Mouse (Mus musculus) MEL (cell line): ENCODE measurements at regions not wholly inside any gene's neighbourhood (a gene's known extent, or its start where the extent isn't known, plus 50 kb on each side); places are given as distances from the start of the nearest gene placed in this dataset.

ENCODE experiments used
- DNase-seq: peaks from one replicate; pipeline ENCODE4 v3.0.0; 2011; ENCODE audit warnings: low read depth, low spot score
- H3K27ac ChIP-seq: 2 replicates; pipeline ENCODE4 v1.5.1; 2012; ENCODE audit warnings: low read depth, mild to moderate bottlenecking, control low read depth, low read length, moderate library complexity; ENCODE audit not compliant: control insufficient read depth
- H3K27me3 ChIP-seq, 2 experiments: fragments of 150-350 bp in 1 of 2; sonication (generic) in 1 of 2; 2 replicates each; pipeline ENCODE4 v1.6.1; 2012; ENCODE audit warnings: low read length in 2 of 2, mild to moderate bottlenecking in 2 of 2, improper control_type of control experiment in 1 of 2, moderate library complexity in 1 of 2; ENCODE audit not compliant: insufficient read depth in 2 of 2, control insufficient read depth in 1 of 2
- H3K36me3 ChIP-seq, 2 experiments: 2 replicates each; pipeline ENCODE4 v1.6.1; 2012 to 2014; ENCODE audit warnings: low read length in 2 of 2, improper control_type of control experiment in 1 of 2, inconsistent platforms in 1 of 2, mild to moderate bottlenecking in 1 of 2; ENCODE audit not compliant: insufficient read depth in 2 of 2, control insufficient read depth in 1 of 2
- H3K4me1 ChIP-seq, 2 experiments: fragments of 150-350 bp in 1 of 2; sonication (generic) in 1 of 2; 2 replicates each; pipeline ENCODE4 v1.6.1; 2012; ENCODE audit warnings: low read length in 2 of 2, improper control_type of control experiment in 1 of 2, mild to moderate bottlenecking in 1 of 2; ENCODE audit not compliant: insufficient read depth in 2 of 2, control insufficient read depth in 1 of 2
- H3K4me3 ChIP-seq, 2 experiments: fragments of 150-350 bp in 1 of 2; sonication (generic) in 1 of 2; 2 replicates each; pipeline ENCODE4 v1.5.1; 2012; ENCODE audit warnings: low read depth in 2 of 2, low read length in 2 of 2, mild to moderate bottlenecking in 2 of 2, moderate library complexity in 2 of 2, control low read depth in 1 of 2, improper control_type of control experiment in 1 of 2; ENCODE audit not compliant: control insufficient read depth in 1 of 2, insufficient read depth in 1 of 2
- H3K79me2 ChIP-seq: 2 replicates; pipeline ENCODE4 v1.6.1; 2012; ENCODE audit warnings: mild to moderate bottlenecking, low read length, moderate library complexity; ENCODE audit not compliant: control insufficient read depth, poor library complexity, insufficient read depth
- H3K9ac ChIP-seq: 2 replicates; pipeline ENCODE4 v1.6.1; 2012; ENCODE audit warnings: low read depth, mild to moderate bottlenecking, control low read depth, low read length, moderate library complexity; ENCODE audit not compliant: control insufficient read depth, poor library complexity, severe bottlenecking
- H3K9me3 ChIP-seq: fragments of 150-350 bp; sonication (generic); replicated peaks from 2 replicates; pipeline ENCODE4 v1.6.1; 2012; ENCODE audit warnings: mild to moderate bottlenecking, low read length, improper control_type of control experiment, moderate library complexity; ENCODE audit not compliant: insufficient read depth
- CHD2 ChIP-seq: IDR thresholded peaks from 2 replicates; pipeline ENCODE4 v1.6.1; 2011; ENCODE audit warnings: low read length, improper control_type of control experiment
- ETS1 ChIP-seq: IDR thresholded peaks from 2 replicates; pipeline ENCODE4 v1.6.1; 2012; ENCODE audit warnings: low read depth, mild to moderate bottlenecking, inconsistent platforms, low read length, improper control_type of control experiment, moderate library complexity
- GATA1 ChIP-seq: IDR thresholded peaks from 2 replicates; pipeline ENCODE4 v1.6.1; 2011; ENCODE audit warnings: low read depth, low read length, improper control_type of control experiment
- HCFC1 ChIP-seq: IDR thresholded peaks from 2 replicates; pipeline ENCODE4 v1.6.1; 2012; ENCODE audit warnings: low read depth, mild to moderate bottlenecking, inconsistent platforms, low read length, improper control_type of control experiment, moderate library complexity
- JUND ChIP-seq: IDR thresholded peaks from 2 replicates; pipeline ENCODE4 v1.6.1; 2011; ENCODE audit warnings: low read depth, mild to moderate bottlenecking, improper control_type of control experiment, low read length
- KAT2A ChIP-seq: conservative IDR thresholded peaks from 2 replicates; pipeline ENCODE4 v1.6.1; 2012; ENCODE audit warnings: low read depth, low read length, improper control_type of control experiment, inconsistent platforms
- MAZ ChIP-seq: IDR thresholded peaks from 2 replicates; pipeline ENCODE4 v1.6.1; 2012; ENCODE audit warnings: low read depth, mild to moderate bottlenecking, inconsistent platforms, low read length, improper control_type of control experiment
- MEF2A ChIP-seq: IDR thresholded peaks from 2 replicates; pipeline ENCODE4 v1.6.1; 2014; ENCODE audit warnings: low read depth, mild to moderate bottlenecking, inconsistent platforms, low read length, improper control_type of control experiment; ENCODE audit not compliant: poor library complexity, insufficient replicate concordance, severe bottlenecking; ENCODE audit errors: extremely low read depth
- MYC ChIP-seq: IDR thresholded peaks from 2 replicates; pipeline ENCODE4 v1.6.1; 2011; ENCODE audit warnings: low read depth, mild to moderate bottlenecking, low read length, improper control_type of control experiment, moderate library complexity
- NELFE ChIP-seq: IDR thresholded peaks from 2 replicates; pipeline ENCODE4 v1.6.1; 2011; ENCODE audit warnings: low read depth, low read length, improper control_type of control experiment
- NRF1 ChIP-seq: IDR thresholded peaks from 2 replicates; pipeline ENCODE4 v1.6.1; 2014; ENCODE audit warnings: low read depth, mild to moderate bottlenecking, inconsistent platforms, low read length, improper control_type of control experiment, moderate library complexity; ENCODE audit not compliant: poor library complexity, insufficient read depth, severe bottlenecking
- POLR2A ChIP-seq, 2 experiments: IDR thresholded peaks; 2 replicates each; pipeline ENCODE4 v1.6.1; 2011 to 2012; ENCODE audit warnings: low read length in 2 of 2, mild to moderate bottlenecking in 2 of 2, control low read depth in 1 of 2, improper control_type of control experiment in 1 of 2, low read depth in 1 of 2, moderate library complexity in 1 of 2; ENCODE audit not compliant: control insufficient read depth in 1 of 2, insufficient read depth in 1 of 2, poor library complexity in 1 of 2
- POLR2AphosphoS2 ChIP-seq: IDR thresholded peaks from 2 replicates; pipeline ENCODE4 v1.6.1; 2011; ENCODE audit warnings: low read length, improper control_type of control experiment
- RCOR1 ChIP-seq: IDR thresholded peaks from 2 replicates; pipeline ENCODE4 v1.6.1; 2012; ENCODE audit warnings: low read depth, mild to moderate bottlenecking, inconsistent platforms, low read length, improper control_type of control experiment
- TAL1 ChIP-seq: IDR thresholded peaks from 2 replicates; pipeline ENCODE4 v1.6.1; 2012; ENCODE audit warnings: mild to moderate bottlenecking, inconsistent platforms, low read length, moderate library complexity, mixed read lengths
- TBP ChIP-seq: IDR thresholded peaks from 2 replicates; pipeline ENCODE4 v1.8.0; 2011; ENCODE audit warnings: low read depth, low read length, improper control_type of control experiment
- TCF12 ChIP-seq: IDR thresholded peaks from 2 replicates; pipeline ENCODE4 v1.6.1; 2014; ENCODE audit warnings: low read depth, mild to moderate bottlenecking, inconsistent platforms, low read length, improper control_type of control experiment, moderate library complexity
- USF1 ChIP-seq: IDR thresholded peaks from 2 replicates; pipeline ENCODE4 v1.6.1; 2014; ENCODE audit warnings: low read depth, mild to moderate bottlenecking, inconsistent platforms, low read length, improper control_type of control experiment, moderate library complexity
- USF2 ChIP-seq, 2 experiments: IDR thresholded peaks; 2 replicates each; pipeline ENCODE4 v1.6.1; 2011 to 2012; ENCODE audit warnings: improper control_type of control experiment in 2 of 2, low read length in 2 of 2, borderline replicate concordance in 1 of 2, inconsistent platforms in 1 of 2, low read depth in 1 of 2, mild to moderate bottlenecking in 1 of 2; ENCODE audit not compliant: insufficient read depth in 1 of 2
- ZC3H11A ChIP-seq: IDR thresholded peaks from 2 replicates; pipeline ENCODE4 v1.6.1; 2012; ENCODE audit warnings: low read depth, mild to moderate bottlenecking, inconsistent platforms, low read length, improper control_type of control experiment
- ZKSCAN1 ChIP-seq: IDR thresholded peaks from 2 replicates; pipeline ENCODE4 v1.6.1; 2012; ENCODE audit warnings: low read depth, mild to moderate bottlenecking, inconsistent platforms, low read length, improper control_type of control experiment, moderate library complexity

DNA sequence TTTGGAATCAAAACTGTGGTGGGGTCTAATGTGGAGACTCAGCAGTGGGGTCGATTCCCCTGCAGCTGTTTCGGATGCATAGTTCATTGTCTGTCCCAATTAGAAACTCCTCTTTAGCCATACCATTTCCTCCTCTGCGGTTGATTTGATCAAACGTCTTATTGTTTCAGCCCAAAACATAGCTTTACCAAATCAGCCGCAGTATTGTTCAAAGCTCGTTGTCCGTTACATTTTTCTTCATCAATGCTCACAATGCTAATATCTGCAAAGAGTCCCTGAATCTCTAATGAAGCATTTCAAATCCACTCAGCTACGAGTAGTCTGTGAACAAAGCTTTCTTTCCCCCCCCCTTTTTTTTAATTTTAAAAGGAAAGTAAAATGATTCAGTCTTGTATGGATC lies 816.0 kb downstream of the Slc4a3 start:
- Histone ChIP-seq H3K27me3 (no peaks in the 10 kb centered on the region), H3K79me2 (no peaks in the 10 kb centered on the region), H3K36me3 (no peaks in the 10 kb centered on the region), H3K9ac (no peak overlapping the region), H3K9me3 (no peaks in the 10 kb centered on the region), H3K4me1 (no peaks in the 10 kb centered on the region), H3K27ac (no peak overlapping the region), H3K4me3 (no peak overlapping the region)
- TF ChIP-seq TAL1, result no peak
- no peak for TF ChIP-seq TBP
- TF ChIP-seq MAZ, result no peak
- TF ChIP-seq JUND, result no peak
- TF ChIP-seq RCOR1, result no peak
- no peak for TF ChIP-seq USF1
- no peak for TF ChIP-seq TCF12
- no peak for TF ChIP-seq ZKSCAN1
- no peak for TF ChIP-seq ETS1
- no peak for TF ChIP-seq USF2 (IDR thresholded peaks at IDR 0.05; ENCODE audit: borderline replicate concordance in 1 of 2, insufficient read depth in 1 of 2, low read depth in 1 of 2, low read length in 2 of 2)
- no peak for TF ChIP-seq KAT2A
- no peak for TF ChIP-seq POLR2AphosphoS2
- DNase-seq, result no peak

DNA sequence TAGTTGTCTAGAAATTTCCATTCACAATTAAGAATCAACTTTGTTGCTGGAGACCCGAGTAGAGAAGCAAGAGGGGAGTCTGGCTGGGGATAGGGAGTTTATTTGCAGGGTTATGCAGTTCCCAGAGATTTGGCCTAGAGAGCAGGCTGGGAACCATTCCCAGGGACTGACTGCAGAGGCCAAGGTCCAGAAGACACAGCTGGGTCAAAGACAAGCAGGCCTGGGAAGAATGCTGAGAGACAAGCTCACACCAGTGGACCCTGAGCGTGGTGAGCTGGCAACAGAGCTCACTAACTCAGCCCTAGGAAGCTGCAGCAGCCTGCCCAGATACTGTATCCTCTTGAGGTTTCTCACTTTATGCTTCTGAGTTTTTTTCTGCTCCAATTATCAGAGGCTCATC lies 827.9 kb downstream of the Slc4a3 start:
- no peak for TF ChIP-seq JUND
- no peak for TF ChIP-seq MEF2A
- no peak for TF ChIP-seq USF1
- no peak for TF ChIP-seq POLR2A (IDR thresholded peaks at IDR 0.05; ENCODE audit: control insufficient read depth in 1 of 2, insufficient read depth in 1 of 2, low read depth in 1 of 2, low read length in 2 of 2, poor library complexity in 1 of 2)
- no peak for TF ChIP-seq HCFC1
- no peak for TF ChIP-seq MYC
- no peak for TF ChIP-seq GATA1
- TF ChIP-seq ZKSCAN1, result no peak
- no peak for TF ChIP-seq POLR2AphosphoS2
- TF ChIP-seq NRF1, result no peak
- TF ChIP-seq ZC3H11A, result no peak
- no peak for TF ChIP-seq CHD2
- no peak for TF ChIP-seq NELFE
- no peaks in the 10 kb centered on the region for H3K9me3 ChIP-seq
- no peak overlapping the region for H3K27ac ChIP-seq
- no peak overlapping the region for H3K4me3 ChIP-seq
- no peaks in the 10 kb centered on the region for H3K27me3 ChIP-seq
- no peaks in the 10 kb centered on the region for H3K36me3 ChIP-seq
- DNase-seq, result no peak
- no peak overlapping the region for H3K9ac ChIP-seq
- H3K79me2 ChIP-seq, result no peaks in the 10 kb centered on the region
- no peaks in the 10 kb centered on the region for H3K4me1 ChIP-seq
